Mouse (Mus musculus) stomach, embryonic 14.5 days (tissue): ENCODE data around the gene Slc7a6. TPM values are rescaled to one million over a fixed set of nuclear protein-coding genes. Genes with fewer than 3 reads are reported as not detected.

ENCODE experiments used
- ATAC-seq: fragments of 200-750 bp; cut with Nextera tagmentation; 2 replicates; pipeline ENCODE4 v1.8.0; 2017; ENCODE audit warnings: low read depth, moderate TSS enrichment; ENCODE audit not compliant: insufficient number of reproducible peaks, insufficient read depth, low FRiP score
- H3K27ac ChIP-seq: fragments of 300-500 bp; sonication (generic); 2 replicates; pipeline ENCODE4 v1.5.1; 2014; ENCODE audit warnings: mild to moderate bottlenecking, low read length, moderate library complexity, mixed read lengths
- H3K27me3 ChIP-seq: fragments of 300-500 bp; sonication (generic); 2 replicates; pipeline ENCODE4 v1.6.1; 2014; ENCODE audit warnings: low read length, control low read depth, mixed read lengths; ENCODE audit not compliant: control insufficient read depth, insufficient read depth
- H3K36me3 ChIP-seq: fragments of 300-500 bp; sonication (generic); 2 replicates; pipeline ENCODE4 v1.6.1; 2014; ENCODE audit warnings: mild to moderate bottlenecking, control low read depth, low read length, moderate library complexity, mixed read lengths; ENCODE audit not compliant: control insufficient read depth, insufficient read depth
- H3K4me1 ChIP-seq: fragments of 300-500 bp; sonication (generic); 2 replicates; pipeline ENCODE4 v1.6.1; 2014; ENCODE audit warnings: low read length, control low read depth, mixed read lengths; ENCODE audit not compliant: control insufficient read depth, insufficient read depth
- H3K4me2 ChIP-seq: fragments of 300-500 bp; sonication (generic); replicated peaks from 2 replicates; pipeline ENCODE4 v1.6.1; 2014; ENCODE audit warnings: low read depth, low read length, control low read depth
- H3K4me3 ChIP-seq: fragments of 300-500 bp; sonication (generic); 2 replicates; pipeline ENCODE4 v1.5.1; 2014; ENCODE audit warnings: low read depth, low read length, control low read depth
- H3K9ac ChIP-seq: fragments of 300-500 bp; sonication (generic); replicated peaks from 2 replicates; pipeline ENCODE4 v1.6.1; 2014; ENCODE audit warnings: low read depth, mild to moderate bottlenecking, control low read depth, low read length, moderate library complexity, mixed read lengths
- H3K9me3 ChIP-seq: fragments of 300-500 bp; sonication (generic); 2 replicates; pipeline ENCODE4 v1.6.1; 2016; ENCODE audit warnings: low read depth, low read length, control low read depth; ENCODE audit not compliant: control insufficient read depth
- WGBS: fragments of 180-500 bp; shearing (Covaris S2); extraction: QIAGEN DNeasy Blood & Tissue Kit; methylation state at CpG from one replicate; pipeline ENCODE4 v1.1.7; 2014; 5-methylcytosine and 5-hydroxymethylcytosine counted together
- polyA plus RNA-seq: library from polyadenylated mRNA; unstranded; fragments of >200 nt; fragmentation: Nextera tagmentation; extraction: Ambion mirVana; gene quantifications from 2 replicates; pipeline ENCODE4 v1.2.1, GENCODE M21; 2014

Gene Slc7a6
- polyA plus RNA-seq: 60.4 and 65.6 TPM in 2 replicates

GRCm38 (mm10) chr8:106168356-106169016 is at the start of gene Slc7a6:
Gene Slc7a6, plus strand, starts transcription at chr8:106168857.
- H3K27me3 ChIP-seq: no peaks in the 10 kb centered on the region
- H3K4me2 ChIP-seq: peak within 1 kb of the TSS; percentile 82
- under 1% methylated on average over 59 of the region's 59 CpGs for WGBS
- H3K9ac ChIP-seq: peak within 1 kb of the TSS; percentile 72
- peaks cover 3% of the 10 kb centered on the region; the same call in 1 of the 2 replicates for H3K4me1 ChIP-seq
- peak within 1 kb of the TSS; percentile 66 for H3K27ac ChIP-seq
- peak within 1 kb of the TSS; percentile 77 for H3K4me3 ChIP-seq
- ATAC-seq: peak; percentile 84
- no peaks in the 10 kb centered on the region for H3K9me3 ChIP-seq
- peaks cover 6% of the 10 kb centered on the region; the same call in 1 of the 2 replicates for H3K36me3 ChIP-seq

GRCm38 (mm10) chr8:106123443-106123842 is 45.2 kb upstream of the Slc7a6 start:
- ATAC-seq: no peak
- H3K27ac ChIP-seq: no peak overlapping the region
- no peak overlapping the region for H3K9ac ChIP-seq
- WGBS: 82% methylated on average over 3 of the region's 3 CpGs
- H3K4me1 ChIP-seq: no peaks in the 10 kb centered on the region
- H3K36me3 ChIP-seq: peaks cover 21% of the 10 kb centered on the region; the same call in 1 of the 2 replicates
- H3K27me3 ChIP-seq: no peaks in the 10 kb centered on the region
- no peak overlapping the region for H3K4me2 ChIP-seq
- no peak overlapping the region for H3K4me3 ChIP-seq
- no peaks in the 10 kb centered on the region for H3K9me3 ChIP-seq

GRCm38 (mm10) chr8:106126055-106126454 is 42.6 kb upstream of the Slc7a6 start:
- peaks cover 38% of the 10 kb centered on the region for H3K36me3 ChIP-seq
- no peaks in the 10 kb centered on the region for H3K9me3 ChIP-seq
- H3K27ac ChIP-seq: no peak overlapping the region
- no peak overlapping the region for H3K9ac ChIP-seq
- no peaks in the 10 kb centered on the region for H3K4me1 ChIP-seq
- WGBS: 100% methylated on average over 1 of the region's 1 CpGs
- no peak overlapping the region for H3K4me3 ChIP-seq
- no peaks in the 10 kb centered on the region for H3K27me3 ChIP-seq
- no peak for ATAC-seq
- H3K4me2 ChIP-seq: no peak overlapping the region

- Histone ChIP-seq H3K36me3 (peaks cover 44% of the 10 kb centered on the region), H3K9me3 (no peaks in the 10 kb centered on the region), H3K4me2 (no peak overlapping the region), H3K9ac (no peak overlapping the region), H3K27ac (no peak overlapping the region), H3K27me3 (no peaks in the 10 kb centered on the region), H3K4me3 (no peak overlapping the region), H3K4me1 (no peaks in the 10 kb centered on the region)
- WGBS: 70% methylated on average over 3 of the region's 3 CpGs
- ATAC-seq: no peak
Observed at GRCm38 (mm10) chr8:106127054-106127453, 41.6 kb upstream of the Slc7a6 start.

- no peak for ATAC-seq
- no peak overlapping the region for H3K4me2 ChIP-seq
- H3K4me1 ChIP-seq: no peaks in the 10 kb centered on the region
- H3K4me3 ChIP-seq: no peak overlapping the region
- peaks cover 53% of the 10 kb centered on the region for H3K36me3 ChIP-seq
- 86% methylated on average over 10 of the region's 10 CpGs for WGBS
- H3K27ac ChIP-seq: no peak overlapping the region
- H3K9me3 ChIP-seq: no peaks in the 10 kb centered on the region
- H3K9ac ChIP-seq: no peak overlapping the region
- no peaks in the 10 kb centered on the region for H3K27me3 ChIP-seq
Observed at GRCm38 (mm10) chr8:106127882-106128410, 40.7 kb upstream of the Slc7a6 start.

- no peak overlapping the region for H3K4me2 ChIP-seq
- ATAC-seq: no peak
- H3K9me3 ChIP-seq: no peaks in the 10 kb centered on the region
- no peak overlapping the region for H3K27ac ChIP-seq
- H3K36me3 ChIP-seq: peaks cover 53% of the 10 kb centered on the region
- H3K9ac ChIP-seq: no peak overlapping the region
- no peaks in the 10 kb centered on the region for H3K4me1 ChIP-seq
- H3K27me3 ChIP-seq: no peaks in the 10 kb centered on the region
- no peak overlapping the region for H3K4me3 ChIP-seq
Observed at GRCm38 (mm10) chr8:106129232-106129930, 39.3 kb upstream of the Slc7a6 start.

GRCm38 (mm10) chr8:106129997-106130396 is 38.7 kb upstream of the Slc7a6 start:
- Histone ChIP-seq H3K36me3 (peaks cover 53% of the 10 kb centered on the region), H3K4me1 (no peaks in the 10 kb centered on the region), H3K9ac (no peak overlapping the region), H3K9me3 (no peaks in the 10 kb centered on the region), H3K27me3 (0 out of 2 replicates have a peak, but pooled peaks cover under 1% of the 10 kb centered on the region), H3K4me3 (no peak overlapping the region), H3K27ac (no peak overlapping the region), H3K4me2 (no peak overlapping the region)
- WGBS: 84% methylated on average over 2 of the region's 2 CpGs
- no peak for ATAC-seq

- Histone ChIP-seq H3K27me3 (peaks cover 6% of the 10 kb centered on the region; the same call in 1 of the 2 replicates), H3K4me3 (no peak overlapping the region), H3K36me3 (peaks cover 53% of the 10 kb centered on the region), H3K4me1 (no peaks in the 10 kb centered on the region), H3K27ac (no peak overlapping the region), H3K9ac (no peak overlapping the region), H3K9me3 (no peaks in the 10 kb centered on the region), H3K4me2 (no peak overlapping the region)
- ATAC-seq: no peak
- 77% methylated on average over 2 of the region's 2 CpGs for WGBS
Observed at GRCm38 (mm10) chr8:106130505-106130904, 38.2 kb upstream of the Slc7a6 start.
